Mouse (Mus musculus) MEL-GATA-1-ER (cell line): ENCODE results near the gene Trib2.

Experiments
- DNase-seq: peaks from one replicate; pipeline ENCODE4 v3.0.0-alpha.2; 2012; ENCODE audit warnings: low read depth; ENCODE audit errors: extremely low read depth

Gene Trib2

DNA sequence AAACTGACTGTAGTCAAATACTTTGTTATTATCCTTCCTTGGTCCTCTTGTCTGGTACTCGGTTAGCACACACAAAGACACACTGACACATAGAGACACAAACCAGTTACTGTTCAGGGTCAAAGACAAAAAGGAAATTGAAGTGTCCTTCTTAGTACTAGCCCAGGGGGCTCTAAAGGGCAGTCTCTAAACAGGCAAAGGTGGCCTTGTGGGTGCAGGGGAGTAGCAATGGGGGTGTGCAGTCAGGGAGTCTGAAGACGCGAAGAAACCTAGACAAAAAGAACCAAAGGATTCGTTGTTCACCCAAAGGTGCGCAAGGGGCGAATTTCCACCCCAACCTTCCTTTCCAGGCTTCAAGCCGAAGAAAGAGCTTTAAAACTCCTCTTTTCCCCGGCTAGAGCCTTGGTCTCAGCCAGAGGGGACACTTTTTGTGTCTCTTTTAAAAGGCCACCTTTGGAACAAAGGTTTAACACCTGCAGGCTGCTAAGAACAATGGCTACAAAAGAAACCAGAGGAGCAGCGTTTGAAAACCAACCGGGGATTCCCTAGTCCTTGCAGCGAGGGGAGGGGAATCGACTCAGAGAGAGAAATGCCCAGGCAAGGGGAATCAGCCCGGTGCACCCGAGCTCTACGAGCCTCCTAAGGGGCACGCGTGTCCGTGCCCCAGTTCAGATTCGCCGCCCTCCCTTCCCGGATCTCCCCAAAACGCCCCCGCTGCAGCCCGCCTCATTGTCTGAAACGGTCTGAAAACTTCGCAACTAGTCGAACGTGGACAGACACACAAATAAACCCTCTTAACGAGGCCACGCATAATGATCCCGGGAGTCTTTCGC lies 2.3 kb downstream of the Trib2 start:
- no peak for DNase-seq

- no peak for DNase-seq
These were observed 2.9 kb downstream of the Trib2 start for GRCm38 (mm10) chr12:15813819-15814165.

GRCm38 (mm10) chr12:15813133-15813818 lies 3.4 kb downstream of the Trib2 start:
- DNase-seq: no peak

GRCm38 (mm10) chr12:15812139-15812962 lies 4.4 kb downstream of the Trib2 start:
- DNase-seq: no peak

- DNase-seq: no peak
These were observed 5.0 kb downstream of the Trib2 start for GRCm38 (mm10) chr12:15811682-15812081.

DNA sequence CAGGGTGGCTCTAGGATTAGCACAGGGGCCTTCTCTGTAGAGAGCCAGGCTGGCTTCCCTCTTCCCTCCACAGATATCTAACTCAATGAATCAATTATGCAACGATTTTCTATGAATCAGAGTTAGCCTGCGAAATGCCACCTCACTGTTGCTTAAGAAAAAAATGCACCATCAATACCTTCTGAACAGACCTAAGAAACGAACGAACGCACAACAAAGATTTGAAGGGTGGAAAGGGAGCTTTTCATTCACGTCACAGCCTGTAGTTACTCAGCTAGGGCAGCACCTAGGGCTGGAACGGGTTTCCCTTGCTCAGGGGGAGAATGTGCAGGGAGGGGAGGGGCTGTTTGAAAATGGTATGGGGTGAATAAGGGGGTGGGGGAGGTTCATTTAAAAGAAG lies 5.8 kb downstream of the Trib2 start:
- no peak for DNase-seq

DNA sequence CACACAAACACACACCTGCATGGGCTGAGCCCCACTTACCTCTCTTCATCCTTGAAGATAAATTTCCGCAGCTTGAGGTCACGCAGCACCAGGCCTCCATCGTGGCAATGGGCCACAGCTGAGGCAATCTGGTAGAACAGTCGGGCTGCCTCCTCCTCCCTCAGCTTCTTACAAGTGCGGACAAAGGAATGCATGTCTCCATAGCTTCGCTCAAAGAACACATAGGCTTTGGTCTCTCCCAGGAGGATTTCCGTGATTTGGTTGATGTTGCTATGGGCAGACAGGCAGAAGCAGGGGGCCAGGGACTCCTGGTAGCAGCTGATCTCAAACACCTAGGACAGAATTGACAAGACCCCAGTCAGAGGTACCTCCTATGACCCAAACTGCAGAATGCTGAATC lies 7.1 kb downstream of the Trib2 start:
- DNase-seq: no peak

DNA sequence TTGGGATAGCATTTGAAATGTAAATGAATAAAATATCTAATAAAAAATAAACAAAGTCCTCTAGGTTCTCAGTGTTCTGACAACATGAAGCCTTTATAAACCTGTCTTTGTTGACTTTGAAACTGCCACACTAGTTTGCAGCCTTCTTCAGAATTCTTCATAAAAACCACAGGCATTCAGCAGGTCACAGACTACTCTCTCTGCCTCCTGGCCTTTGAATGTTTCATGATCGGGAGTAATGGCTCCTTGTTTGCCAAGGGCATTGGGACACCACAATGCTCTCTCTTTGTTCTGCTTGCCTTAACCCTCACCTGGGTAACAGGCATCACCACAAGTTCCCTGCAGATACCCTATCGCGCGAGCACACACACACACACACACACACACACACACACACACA lies 7.5 kb downstream of the Trib2 start:
- DNase-seq: no peak

DNA sequence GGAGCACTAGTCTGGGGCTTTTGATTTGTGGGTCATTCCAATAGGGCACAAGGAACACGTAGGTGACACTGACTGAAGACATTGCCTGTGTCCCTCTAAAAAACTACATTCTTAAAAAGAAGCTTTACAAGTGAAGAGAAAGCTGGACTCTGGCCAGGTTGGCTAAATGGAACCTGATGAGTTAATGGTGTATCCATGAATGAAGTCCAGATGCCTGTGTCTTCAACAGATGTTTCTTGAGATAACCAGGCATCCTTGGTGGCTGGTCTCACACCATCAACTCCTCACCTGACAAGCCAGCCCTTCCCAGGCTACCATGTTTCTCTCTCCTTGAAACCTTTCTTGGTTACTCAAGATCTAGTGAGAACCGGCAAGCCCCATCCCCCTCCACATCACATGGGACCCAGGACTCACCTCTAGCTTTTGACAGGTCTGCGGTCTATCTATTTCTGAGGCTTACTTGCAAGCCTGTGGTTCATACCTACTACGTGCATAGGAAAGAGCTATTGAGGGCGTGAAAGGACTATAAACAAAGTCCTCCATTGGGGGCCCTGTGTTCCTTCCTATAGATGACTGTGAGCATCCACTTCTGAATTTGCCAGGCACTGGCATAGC lies 8.4 kb downstream of the Trib2 start:
- no peak for DNase-seq

- no peak for DNase-seq
These were observed 11.8 kb downstream of the Trib2 start for GRCm38 (mm10) chr12:15804931-15805331.

DNA sequence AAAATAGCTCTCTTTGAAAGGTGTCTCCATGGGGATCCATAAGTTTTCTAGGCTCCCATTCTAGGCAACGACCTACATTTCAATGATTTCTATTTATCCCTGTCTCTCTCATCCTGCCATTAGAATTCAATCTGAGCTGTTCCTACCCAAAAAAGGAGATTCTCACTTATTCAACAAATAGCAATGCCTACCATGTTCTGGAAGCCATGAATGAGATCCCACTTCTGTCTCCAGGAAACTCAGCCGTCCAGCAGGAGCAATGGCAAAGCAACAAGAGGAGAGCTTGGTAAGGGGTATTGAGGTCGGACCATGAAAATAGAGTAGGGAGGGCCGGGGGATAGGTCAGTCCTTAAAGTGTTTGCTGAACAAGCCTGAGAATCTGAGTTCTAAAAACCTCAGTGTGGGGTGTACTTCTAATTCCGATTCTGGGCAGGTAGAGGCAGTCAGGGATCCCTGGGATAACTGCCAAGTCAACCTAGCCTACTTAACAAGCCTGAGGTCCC lies 12.7 kb downstream of the Trib2 start:
- no peak for DNase-seq

- no peak for DNase-seq
These were observed 15.2 kb downstream of the Trib2 start for GRCm38 (mm10) chr12:15801571-15801930.

DNA sequence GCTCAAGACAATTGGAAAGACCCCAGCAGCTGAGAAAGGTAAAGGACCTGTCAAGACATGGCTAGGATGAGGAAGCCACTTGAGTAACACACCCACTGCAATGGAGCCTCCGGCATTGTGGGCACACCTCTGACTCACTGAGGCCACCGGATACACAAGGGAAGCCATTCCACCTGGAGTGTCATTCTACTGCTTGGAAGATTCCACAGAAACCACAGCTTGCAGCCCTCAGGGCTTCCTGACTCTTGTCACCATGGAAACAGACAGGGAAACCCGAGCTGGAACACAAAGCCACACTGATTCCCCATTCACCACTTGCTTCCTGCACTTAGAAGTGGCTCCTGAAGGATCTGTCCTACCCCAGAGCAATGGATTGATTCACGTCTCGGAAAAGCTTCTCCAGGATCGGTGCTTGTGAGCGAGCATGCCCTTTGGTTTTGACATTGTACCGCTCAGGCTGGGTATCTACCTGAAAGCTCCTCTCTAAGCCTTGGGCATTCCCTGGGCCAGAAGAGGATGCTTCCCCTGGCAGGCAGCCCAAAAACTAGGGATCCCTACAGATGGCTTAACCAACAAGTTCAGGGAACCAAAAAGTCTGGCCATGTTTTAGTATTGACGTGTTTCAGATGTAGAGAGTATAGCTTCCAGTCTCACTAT lies 15.7 kb downstream of the Trib2 start:
- DNase-seq: no peak

DNA sequence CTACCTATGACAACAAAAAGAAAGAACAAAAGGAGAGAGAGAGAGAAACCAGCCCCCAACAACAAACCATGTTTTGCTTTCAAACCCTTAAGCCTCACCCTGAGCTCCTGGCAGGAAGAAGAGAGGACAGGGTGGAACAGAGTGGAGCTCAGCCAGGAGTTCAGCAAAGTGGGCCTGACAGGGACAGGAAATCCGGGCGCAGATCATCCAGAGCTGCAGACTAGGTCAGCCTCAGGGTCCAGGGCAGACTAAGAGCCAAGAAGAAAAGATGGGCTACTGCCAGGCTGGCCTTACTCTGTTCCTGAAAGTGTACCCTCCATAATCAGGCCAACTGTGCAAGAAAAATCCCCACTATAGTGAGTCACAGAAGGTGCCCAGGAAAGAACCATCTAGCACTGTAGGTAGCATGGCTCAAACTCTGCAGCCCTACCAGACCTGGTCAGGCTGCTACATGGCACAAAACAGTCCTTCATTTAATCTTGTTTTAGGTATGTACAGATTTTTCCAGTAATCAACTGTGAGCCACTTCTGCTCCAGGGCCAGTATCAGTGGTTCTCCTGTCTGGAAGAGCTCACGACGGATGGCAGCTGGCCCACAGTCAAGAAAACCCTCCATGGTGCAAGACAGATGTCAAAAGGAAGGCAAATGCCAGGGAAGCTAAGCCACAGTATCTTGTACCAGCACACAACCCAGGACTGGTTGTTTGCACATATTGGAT lies 16.4 kb downstream of the Trib2 start:
- no peak for DNase-seq

- DNase-seq: no peak
These were observed 18.7 kb downstream of the Trib2 start for GRCm38 (mm10) chr12:15798019-15798418.

GRCm38 (mm10) chr12:15795886-15796285 lies 20.8 kb downstream of the Trib2 start:
- no peak for DNase-seq

DNA sequence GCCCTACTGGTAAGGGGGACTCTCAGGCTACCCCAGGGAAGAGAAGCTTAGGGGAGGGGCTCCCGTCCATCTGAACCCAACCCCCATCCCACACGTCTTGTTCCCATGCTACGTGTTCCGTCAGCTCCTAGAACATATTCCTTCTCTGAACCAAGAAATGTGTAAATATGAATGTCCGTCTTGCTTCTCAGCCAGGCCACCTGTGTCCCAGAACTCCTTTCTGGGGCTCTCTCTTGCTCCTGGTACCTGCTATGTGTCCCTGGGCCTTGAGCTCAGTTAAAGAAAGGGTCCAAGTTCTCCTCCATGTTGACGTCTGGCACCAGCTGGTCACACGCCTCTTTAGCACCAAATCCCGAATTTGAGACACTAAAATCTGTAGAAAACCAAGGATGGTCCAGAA lies 23.4 kb downstream of the Trib2 start:
- DNase-seq: no peak

- DNase-seq: no peak
These were observed 26.5 kb downstream of the Trib2 start for GRCm38 (mm10) chr12:15790181-15790580.

- DNase-seq: no peak
These were observed 39.7 kb downstream of the Trib2 start for GRCm38 (mm10) chr12:15777047-15777446.

- DNase-seq: no peak
These were observed 45.0 kb downstream of the Trib2 start for GRCm38 (mm10) chr12:15771686-15772085.
